Mouse (Mus musculus) ES-E14 (cell line): ENCODE data around the gene Aif1.

ENCODE experiments used
- CHD2 ChIP-seq: IDR thresholded peaks from 2 replicates; pipeline ENCODE4 v1.6.1; 2014; ENCODE audit warnings: mild to moderate bottlenecking, low read depth, low read length, inconsistent platforms
- HCFC1 ChIP-seq: IDR thresholded peaks from 2 replicates; pipeline ENCODE4 v1.6.1; 2012; ENCODE audit warnings: low read length, inconsistent platforms, borderline replicate concordance; ENCODE audit not compliant: insufficient read depth
- MAFK ChIP-seq: IDR thresholded peaks from 2 replicates; pipeline ENCODE4 v1.6.1; 2014; ENCODE audit warnings: mild to moderate bottlenecking, low read depth, low read length, inconsistent platforms; ENCODE audit not compliant: insufficient read depth
- ZC3H11A ChIP-seq: IDR thresholded peaks from 2 replicates; pipeline ENCODE4 v1.6.1; 2012; ENCODE audit warnings: low read depth, mild to moderate bottlenecking, inconsistent platforms, low read length, borderline replicate concordance
- ZNF384 ChIP-seq: IDR thresholded peaks from 2 replicates; pipeline ENCODE4 v1.6.1; 2012; ENCODE audit warnings: low read depth, low read length, inconsistent platforms

GRCm38 (mm10) chr17:35201128-35201527 is 25.3 kb upstream of the Aif1 start:
- TF ChIP-seq MAFK (no peak), ZC3H11A (no peak), CHD2 (no peak), ZNF384 (no peak), HCFC1 (no peak)
